Mouse (Mus musculus): ENCODE data around the gene Gm609.
"Not testable (repeated sequence)": the region's sequence is repeated elsewhere in the genome, so short reads cannot be mapped to it uniquely, and the experiment has no call there.

Gene Gm609

DNA sequence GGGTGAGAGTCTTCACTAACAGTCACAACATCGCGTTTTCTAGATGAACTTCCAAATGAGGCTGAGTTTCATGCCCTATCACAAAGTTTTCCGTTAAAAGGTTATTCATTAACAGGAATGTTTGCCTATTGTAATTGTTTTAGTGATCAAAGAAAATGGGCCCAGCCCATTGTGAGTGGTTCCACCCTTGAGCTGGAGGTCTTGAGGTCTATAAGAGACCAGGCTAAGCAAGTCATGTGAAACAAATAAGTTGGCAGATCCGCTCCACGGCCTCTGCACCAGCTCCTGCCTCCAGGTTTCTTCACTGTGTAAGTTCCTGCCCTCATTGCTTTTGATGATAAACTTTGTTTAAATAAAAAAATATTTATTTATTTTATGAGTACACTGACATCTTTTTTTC lies at the start of gene Gm609:
Gene Gm609 (minus strand): TSS at position 43 of the 400 bp plus-strand sequence.
- DNase-seq (ENCODE audit: low spot score): no peak

DNA sequence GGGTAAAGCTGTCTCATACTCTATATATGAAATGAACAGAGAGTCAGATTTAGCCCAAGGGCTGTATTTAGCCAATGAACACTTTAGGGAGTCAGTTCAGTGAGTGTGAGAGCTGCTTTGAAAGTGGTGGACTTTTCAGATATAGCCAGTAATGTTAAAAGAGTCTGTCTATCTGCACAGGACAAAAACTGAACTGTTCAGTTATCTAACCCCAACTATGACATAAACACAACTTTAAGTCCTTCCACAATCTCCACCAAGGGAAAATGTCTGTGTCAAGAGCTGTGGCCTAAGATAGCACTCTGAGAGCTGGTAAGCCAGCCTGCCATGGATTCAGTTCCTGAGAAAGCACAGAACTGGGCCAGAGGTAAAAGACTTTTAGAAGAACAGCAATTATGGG lies 49.3 kb upstream of the Gm609 start:
- no peak for DNase-seq (ENCODE audit: low spot score)

DNA sequence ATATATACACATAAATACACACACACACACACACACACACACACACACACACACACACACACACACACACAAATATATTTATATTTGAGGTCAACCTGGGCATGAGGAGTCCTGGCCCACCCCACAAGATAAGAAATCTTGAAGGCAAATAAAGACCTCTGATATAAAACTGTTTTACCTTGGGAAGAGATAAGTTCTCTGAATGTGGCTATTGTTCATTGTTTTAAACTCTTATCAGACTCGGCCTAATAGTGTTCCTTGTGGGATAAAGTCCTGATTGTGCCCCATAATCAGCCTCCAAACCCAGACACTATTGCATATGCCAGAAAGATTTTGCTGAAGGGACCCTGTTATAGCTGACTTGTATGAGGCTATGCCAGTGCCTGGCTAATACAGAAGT lies 45.6 kb upstream of the Gm609 start:
- not testable (repeated sequence) for DNase-seq (ENCODE audit: low spot score)

- DNase-seq (ENCODE audit: low spot score): no peak
Measured at GRCm38 (mm10) chr16:45535009-45535408, 42.2 kb upstream of the Gm609 start, which contains the start of gene Slc9c1. Gene Slc9c1, plus strand, starts transcription at chr16:45535309.

- DNase-seq (ENCODE audit: low spot score): no peak
Measured at GRCm38 (mm10) chr16:45531950-45532349, 39.2 kb upstream of the Gm609 start, which contains the start of gene Gm17783. Gene Gm17783, minus strand, starts transcription at chr16:45532050.

DNA sequence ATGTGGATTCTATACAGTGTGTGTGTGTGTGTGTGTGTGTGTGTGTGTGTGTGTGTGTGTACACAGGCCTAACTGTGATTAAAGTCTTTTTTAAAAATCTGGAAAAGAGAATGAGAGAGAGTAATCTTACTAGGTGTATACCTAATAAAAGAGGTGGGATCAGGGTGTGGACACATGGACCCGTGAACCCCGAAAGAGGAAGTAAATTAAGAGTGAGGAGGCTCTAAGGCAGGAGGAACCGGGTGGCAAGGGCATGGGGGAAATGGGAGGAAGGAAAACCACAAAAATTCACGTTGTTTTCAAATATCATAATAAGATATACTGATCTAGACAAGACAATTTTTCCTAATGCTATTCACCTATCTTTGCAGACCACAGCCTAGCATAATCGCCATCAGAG lies 32.8 kb upstream of the Gm609 start:
- DNase-seq (ENCODE audit: low spot score): no peak

- peak; percentile 38 for DNase-seq (ENCODE audit: low spot score)
Measured at GRCm38 (mm10) chr16:45495326-45495725, 2.6 kb upstream of the Gm609 start.

DNA sequence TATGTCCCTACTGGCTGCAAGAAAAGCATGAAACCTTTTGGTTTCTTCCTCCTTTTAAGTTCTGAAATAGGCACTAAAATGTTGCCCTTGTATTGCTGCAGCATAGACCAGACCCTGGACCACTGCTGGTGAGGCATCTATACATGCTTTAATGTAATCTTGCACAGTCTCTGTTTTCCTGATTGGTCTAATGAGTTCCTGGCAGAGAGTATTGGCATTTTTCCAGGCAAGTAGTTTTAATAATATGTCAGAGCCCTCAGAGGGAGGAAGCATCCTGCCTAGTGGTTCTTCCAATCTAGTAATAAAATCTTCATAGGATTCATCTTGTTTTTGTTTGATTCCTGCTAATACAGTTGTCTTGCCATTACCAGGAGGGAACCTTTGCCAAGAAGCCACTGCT lies 15.8 kb downstream of the Gm609 start:
- DNase-seq (ENCODE audit: low spot score): no peak

GRCm38 (mm10) chr16:45471836-45472235 lies 20.9 kb downstream of the Gm609 start:
- not testable (repeated sequence) for DNase-seq (ENCODE audit: low spot score)

DNA sequence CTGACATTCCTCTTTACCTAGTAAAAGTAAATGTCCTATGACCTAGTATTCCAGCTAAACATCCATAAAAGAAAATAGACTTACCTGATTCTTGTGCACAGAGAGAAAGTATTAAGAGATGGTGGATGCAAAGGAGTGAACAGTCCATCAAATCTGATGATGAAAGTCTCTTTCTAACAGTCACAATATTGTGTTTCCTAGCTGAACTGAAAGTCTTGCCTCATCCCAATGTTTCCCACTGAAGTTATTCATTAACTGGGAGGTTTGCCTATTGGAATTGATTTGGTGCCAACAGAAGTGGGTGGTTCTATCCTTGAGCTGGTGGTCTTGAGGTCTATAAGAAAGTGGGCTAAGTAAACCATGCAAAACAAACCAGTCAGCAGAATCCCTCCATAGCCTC lies 38.0 kb downstream of the Gm609 start:
- DNase-seq (ENCODE audit: low spot score): no peak

DNA sequence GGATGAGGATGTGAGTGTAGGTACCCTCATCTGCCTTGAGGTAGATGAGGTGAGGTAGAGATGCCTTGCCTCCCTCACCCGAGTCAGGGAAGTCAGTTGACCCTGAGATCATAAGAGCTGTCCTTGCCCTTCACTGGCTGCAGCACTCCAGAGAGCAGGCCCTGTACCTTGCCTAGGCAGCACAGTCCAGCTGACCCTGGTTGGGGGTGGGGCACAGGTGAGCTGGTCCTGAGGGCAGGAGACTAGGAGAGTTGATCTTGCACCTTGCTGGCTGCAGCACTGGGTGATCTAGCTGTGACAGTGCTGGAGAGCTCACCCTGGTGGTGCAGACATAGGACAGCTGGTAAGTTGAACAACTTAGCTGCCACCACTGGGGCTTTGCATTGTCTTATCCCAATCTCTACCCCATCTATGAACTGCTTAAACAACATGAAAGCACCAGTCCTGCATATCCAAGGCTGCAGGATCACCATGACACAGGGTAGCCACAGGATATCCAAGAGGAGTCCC lies 55.5 kb downstream of the Gm609 start:
- DNase-seq (ENCODE audit: low spot score): no peak

GRCm38 (mm10) chr16:45435591-45435990 lies 57.2 kb downstream of the Gm609 start:
- DNase-seq (ENCODE audit: low spot score): no peak

DNA sequence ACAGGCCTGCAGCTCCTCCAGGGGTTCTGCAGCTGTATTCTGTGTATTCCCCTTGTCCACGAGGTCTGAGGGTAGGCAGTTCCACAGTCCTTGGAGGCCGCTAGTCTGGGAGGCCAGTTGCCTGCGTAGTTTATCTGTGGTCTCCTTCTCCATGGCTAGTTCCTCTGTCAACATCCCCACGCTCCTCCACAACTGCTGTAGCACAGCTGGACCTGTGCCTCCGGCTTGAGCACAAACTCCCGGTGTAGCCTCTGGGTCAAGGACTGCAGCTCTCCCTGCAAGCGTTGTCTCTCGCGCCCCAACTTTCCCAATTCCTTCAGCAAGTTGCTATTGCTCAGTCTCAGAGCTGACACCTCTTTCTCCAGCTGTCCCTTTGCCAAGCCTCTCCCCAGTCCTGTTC lies 65.1 kb downstream of the Gm609 start:
- DNase-seq (ENCODE audit: low spot score): peak; percentile 43

GRCm38 (mm10) chr16:45413497-45413896 lies 79.3 kb downstream of the Gm609 start:
- no peak for DNase-seq (ENCODE audit: low spot score)

GRCm38 (mm10) chr16:45409064-45409446 lies 83.7 kb downstream of the Gm609 start:
- DNase-seq (ENCODE audit: low spot score): not testable (repeated sequence)

DNA sequence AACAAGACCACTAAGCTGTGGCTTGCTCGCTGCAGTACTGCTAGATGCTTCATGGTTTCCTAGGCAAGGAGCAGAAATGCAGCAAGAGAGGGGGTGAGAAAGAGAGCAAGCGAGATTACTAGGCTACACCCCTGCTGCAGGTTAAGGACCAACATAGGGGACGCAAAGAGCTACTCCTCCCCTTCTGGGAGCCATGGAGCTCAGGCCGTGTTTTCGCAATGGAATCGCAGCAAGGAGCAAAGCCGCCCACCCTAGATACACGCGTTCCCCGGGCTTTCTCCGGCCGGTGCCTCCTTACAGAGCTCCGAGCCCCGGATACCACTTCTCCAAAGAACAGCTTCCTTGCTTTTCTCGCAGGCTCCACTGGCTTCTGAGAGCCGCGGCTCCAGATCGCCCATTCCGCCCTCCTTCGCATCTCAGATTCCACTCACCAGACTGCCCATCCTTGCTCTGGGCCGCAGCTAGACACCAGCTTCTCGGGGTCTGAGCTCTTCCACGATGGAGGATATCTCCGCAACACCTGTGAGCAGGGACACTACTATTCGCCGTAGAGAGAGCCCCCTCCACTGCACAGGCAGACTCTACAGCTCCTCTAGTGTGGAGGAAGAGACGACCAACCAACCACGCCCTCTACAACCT lies 84.2 kb downstream of the Gm609 start, which contains the start of gene Cd200:
Gene Cd200 (minus strand): TSS at position 629 of the 639 bp plus-strand sequence.
- DNase-seq (ENCODE audit: low spot score): peak; percentile 16

- DNase-seq (ENCODE audit: low spot score): no peak
Measured at GRCm38 (mm10) chr16:45407645-45408400, 84.9 kb downstream of the Gm609 start.

DNA sequence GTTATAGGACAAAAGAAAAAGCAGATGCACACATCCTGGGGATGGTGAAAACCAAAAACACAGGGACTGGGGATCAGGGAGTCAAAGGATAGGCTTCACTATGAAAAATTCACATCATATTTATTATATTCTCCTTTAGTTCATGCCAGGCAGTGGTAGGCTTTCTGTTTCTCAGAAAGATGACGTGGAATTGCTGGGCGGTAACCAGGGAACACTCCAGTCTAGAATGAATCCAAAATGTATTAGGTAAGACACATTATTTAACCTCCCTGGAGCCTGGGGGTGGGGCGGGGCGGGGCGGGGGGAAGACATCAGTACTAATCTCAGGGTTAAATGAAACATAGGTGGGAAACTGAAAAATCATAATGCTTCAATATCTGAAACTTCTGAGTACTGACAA lies 85.7 kb downstream of the Gm609 start:
- DNase-seq (ENCODE audit: low spot score): no peak

DNA sequence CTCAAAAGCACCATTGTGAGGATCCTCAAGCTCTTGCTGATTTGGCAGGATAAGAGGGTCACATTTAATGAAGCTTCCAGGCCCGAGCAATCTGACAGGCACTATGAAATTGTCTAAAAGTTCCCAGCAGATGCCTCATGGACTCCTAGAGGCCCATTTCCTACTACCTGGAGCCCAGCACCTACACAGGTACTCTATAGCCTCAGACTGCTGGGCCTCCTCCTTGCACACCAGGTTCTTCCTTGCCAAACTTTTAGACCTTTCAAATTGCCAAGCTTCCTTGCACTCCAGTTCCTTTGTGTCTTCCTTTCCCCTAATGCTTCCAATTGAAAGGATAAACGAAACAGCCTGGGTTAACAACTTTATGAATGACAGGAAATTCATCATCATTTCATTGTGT lies 89.8 kb downstream of the Gm609 start:
- DNase-seq (ENCODE audit: low spot score): no peak

- DNase-seq (ENCODE audit: low spot score): no peak
Measured at GRCm38 (mm10) chr16:45402036-45402435, 90.7 kb downstream of the Gm609 start.

DNA sequence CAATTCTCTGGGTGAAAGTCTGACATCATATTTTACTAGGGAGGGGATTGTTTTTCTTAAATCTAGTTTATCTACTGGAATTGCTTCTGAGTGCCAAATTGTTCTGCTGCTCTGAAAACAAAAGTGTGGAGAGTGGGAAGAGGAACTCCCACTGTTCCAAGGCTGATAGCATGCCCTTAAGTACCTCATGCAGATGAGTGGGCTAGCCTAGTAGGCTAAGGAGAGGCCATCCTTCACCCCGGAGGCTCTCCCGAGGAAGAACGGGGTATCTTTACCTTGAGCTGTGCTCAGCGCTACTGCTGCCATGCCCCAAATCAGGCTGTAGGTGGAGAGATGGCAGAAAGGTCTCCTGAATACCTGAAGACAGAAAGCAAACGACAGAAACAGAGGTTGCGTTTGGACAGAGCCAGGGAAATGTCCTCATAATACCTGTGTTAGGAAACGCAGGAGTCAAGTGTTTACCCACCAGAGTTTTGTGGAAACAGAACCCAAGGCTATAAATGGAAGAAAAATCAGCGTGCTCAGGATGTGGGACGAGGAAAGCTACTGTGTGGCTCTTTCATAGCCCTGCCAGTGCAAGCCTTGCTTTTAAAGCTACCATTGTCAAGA lies 92.7 kb downstream of the Gm609 start:
- DNase-seq (ENCODE audit: low spot score): no peak

DNA sequence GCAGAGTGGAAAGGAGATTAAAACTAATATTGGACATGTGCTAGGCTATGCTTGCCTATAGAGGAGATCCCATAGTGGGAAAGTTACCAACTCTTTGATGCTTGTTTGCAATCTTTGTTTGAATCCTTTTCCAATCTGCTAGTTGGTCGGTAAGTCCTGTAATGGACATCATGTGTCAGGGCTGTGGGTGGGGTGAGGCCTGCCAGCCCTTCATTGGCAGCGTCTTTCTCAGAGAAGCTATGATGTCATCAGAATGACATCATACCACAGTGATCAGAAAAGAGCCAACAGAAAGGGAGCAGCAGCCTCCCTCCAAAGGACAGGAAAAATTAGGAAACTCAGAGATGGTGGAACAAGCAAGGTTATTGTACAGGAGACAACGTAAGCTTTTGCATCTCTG lies 93.4 kb downstream of the Gm609 start:
- DNase-seq (ENCODE audit: low spot score): no peak

GRCm38 (mm10) chr16:45397440-45397839 lies 95.3 kb downstream of the Gm609 start:
- no peak for DNase-seq (ENCODE audit: low spot score)
